Mouse (Mus musculus) liver, embryonic 14.5 days (tissue): ENCODE measurements around the gene Prr29. TPM values are rescaled to one million over a fixed set of nuclear protein-coding genes. Genes with fewer than 3 reads are reported as not detected.

Source experiments
- ATAC-seq: fragments of 200-750 bp; cut with Nextera tagmentation; 2 replicates; pipeline ENCODE4 v1.8.0; 2017; ENCODE audit warnings: moderate number of reproducible peaks, mild to moderate bottlenecking, moderate library complexity; ENCODE audit not compliant: insufficient read depth
- DNase-seq, 3 experiments: peaks; one replicate each; pipeline ENCODE4 v3.0.0-alpha.2; 2012 to 2013; ENCODE audit warnings: low read depth in 3 of 3, low spot score in 3 of 3
- H3K27ac ChIP-seq: fragments of 300-500 bp; sonication (generic); 2 replicates; pipeline ENCODE4 v1.5.1; 2014; ENCODE audit warnings: moderate library complexity, mild to moderate bottlenecking, control low read depth, inconsistent platforms
- H3K27me3 ChIP-seq: fragments of 300-500 bp; sonication (generic); 2 replicates; pipeline ENCODE4 v1.6.1; 2014; ENCODE audit warnings: mild to moderate bottlenecking, low read length, moderate library complexity; ENCODE audit not compliant: control insufficient read depth, insufficient read depth
- H3K36me3 ChIP-seq: fragments of 300-500 bp; sonication (generic); replicated peaks from 2 replicates; pipeline ENCODE4 v1.6.1; 2014; ENCODE audit warnings: low read depth; ENCODE audit not compliant: control insufficient read depth, insufficient read depth
- H3K4me1 ChIP-seq, 2 experiments: fragments of 200-500 bp in 1 of 2; fragments of 300-500 bp in 1 of 2; sonication (generic) in 1 of 2; replicated peaks; 2 replicates each; pipeline ENCODE4 v1.6.1; 2012 to 2014; ENCODE audit warnings: antibody characterized with exemption in 1 of 2, inconsistent platforms in 1 of 2, low read length in 1 of 2; ENCODE audit not compliant: control insufficient read depth in 2 of 2, insufficient read depth in 2 of 2
- H3K4me2 ChIP-seq: fragments of 300-500 bp; sonication (generic); 2 replicates; pipeline ENCODE4 v1.6.1; 2014; ENCODE audit warnings: low read depth, mild to moderate bottlenecking, control low read depth, moderate library complexity
- H3K4me3 ChIP-seq, 2 experiments: fragments of 200-500 bp in 1 of 2; fragments of 300-500 bp in 1 of 2; sonication (generic) in 1 of 2; 2 replicates each; pipeline ENCODE4 v1.5.1; 2012 to 2014; ENCODE audit warnings: low read depth in 2 of 2, low read length in 2 of 2, mild to moderate bottlenecking in 2 of 2, control low read depth in 1 of 2, inconsistent platforms in 1 of 2, moderate library complexity in 1 of 2; ENCODE audit not compliant: insufficient read depth in 1 of 2
- H3K9ac ChIP-seq: fragments of 300-500 bp; sonication (generic); replicated peaks from 2 replicates; pipeline ENCODE4 v1.6.1; 2014; ENCODE audit warnings: mild to moderate bottlenecking, control low read depth, moderate library complexity
- H3K9me3 ChIP-seq: fragments of 300-500 bp; sonication (generic); 2 replicates; pipeline ENCODE4 v1.6.1; 2016; ENCODE audit warnings: low read length, mixed read lengths; ENCODE audit not compliant: control insufficient read depth
- CTCF ChIP-seq: IDR thresholded peaks from 2 replicates; pipeline ENCODE4 v1.5.1; 2016; ENCODE audit warnings: antibody characterized with exemption, low read depth, control low read depth
- EP300 ChIP-seq: IDR thresholded peaks from 2 replicates; pipeline ENCODE4 v1.6.1; 2016; ENCODE audit warnings: antibody characterized with exemption, low read depth
- WGBS: fragments of 180-500 bp; shearing (Covaris S2); extraction: QIAGEN DNeasy Blood & Tissue Kit; methylation state at CpG from one replicate; pipeline ENCODE4 v1.1.7; 2014; ENCODE audit not compliant: insufficient replicate concordance; 5-methylcytosine and 5-hydroxymethylcytosine counted together
- polyA plus RNA-seq, 2 experiments: library from polyadenylated mRNA; depleted of rRNA in 1 of 2; stranded (reverse) in 1 of 2; unstranded in 1 of 2; fragments of >200 nt; fragmentation: Nextera tagmentation in 1 of 2; extraction: Ambion mirVana in 1 of 2; gene quantifications; 2 replicates each; pipeline versions ENCODE4 v1.2.1 to v1.2.3; 2012 to 2014

The Prr29 gene
- polyA plus RNA-seq, 2 experiments, result not detected

DNA sequence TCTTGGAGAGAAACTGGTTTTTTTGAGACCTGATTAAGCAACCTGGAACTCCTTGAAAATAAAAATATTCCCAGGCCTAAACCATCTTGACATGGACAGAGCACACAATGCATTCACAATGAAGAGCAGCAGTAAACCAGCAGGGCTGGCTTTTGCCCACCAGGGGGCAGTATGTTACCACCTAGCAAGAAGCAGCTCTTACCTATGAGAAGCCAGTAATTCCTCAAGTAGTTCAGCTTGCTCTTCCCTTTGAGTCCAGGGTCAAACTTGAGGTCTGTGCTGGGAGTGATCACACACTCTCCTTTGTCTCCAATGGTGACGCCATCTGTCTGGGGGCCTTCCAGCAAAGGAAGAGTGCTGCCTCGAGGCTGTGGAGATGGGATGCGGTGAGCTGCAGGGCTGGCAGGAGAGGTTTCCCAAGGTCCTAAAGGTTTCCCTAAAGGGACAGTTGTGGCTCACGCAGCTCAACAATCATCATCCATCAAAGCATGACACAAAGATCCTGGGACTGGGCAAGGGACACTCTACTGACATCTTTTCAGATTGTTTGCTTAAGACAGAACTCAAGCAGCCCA is 53.4 kb downstream of the Prr29 start:
- WGBS, result 48% methylated on average over 4 of the region's 4 CpGs
- TF ChIP-seq CTCF, result peak; percentile 96
- TF ChIP-seq EP300, result no peak
- Histone ChIP-seq H3K36me3 (peaks cover 6% of the 10 kb centered on the region), H3K9me3 (no peaks in the 10 kb centered on the region), H3K9ac (no peak overlapping the region), H3K27ac (no peak overlapping the region), H3K4me2 (no peak overlapping the region), H3K27me3 (no peaks in the 10 kb centered on the region), H3K4me1 (peaks cover 0 to 5% of the 10 kb centered on the region in 2 experiments; a peak in 2 of 4 replicates), H3K4me3 (no peak overlapping the region)
- ATAC-seq (peak; percentile 64), DNase-seq (peak; percentile 68 to 75 (median 71))

DNA sequence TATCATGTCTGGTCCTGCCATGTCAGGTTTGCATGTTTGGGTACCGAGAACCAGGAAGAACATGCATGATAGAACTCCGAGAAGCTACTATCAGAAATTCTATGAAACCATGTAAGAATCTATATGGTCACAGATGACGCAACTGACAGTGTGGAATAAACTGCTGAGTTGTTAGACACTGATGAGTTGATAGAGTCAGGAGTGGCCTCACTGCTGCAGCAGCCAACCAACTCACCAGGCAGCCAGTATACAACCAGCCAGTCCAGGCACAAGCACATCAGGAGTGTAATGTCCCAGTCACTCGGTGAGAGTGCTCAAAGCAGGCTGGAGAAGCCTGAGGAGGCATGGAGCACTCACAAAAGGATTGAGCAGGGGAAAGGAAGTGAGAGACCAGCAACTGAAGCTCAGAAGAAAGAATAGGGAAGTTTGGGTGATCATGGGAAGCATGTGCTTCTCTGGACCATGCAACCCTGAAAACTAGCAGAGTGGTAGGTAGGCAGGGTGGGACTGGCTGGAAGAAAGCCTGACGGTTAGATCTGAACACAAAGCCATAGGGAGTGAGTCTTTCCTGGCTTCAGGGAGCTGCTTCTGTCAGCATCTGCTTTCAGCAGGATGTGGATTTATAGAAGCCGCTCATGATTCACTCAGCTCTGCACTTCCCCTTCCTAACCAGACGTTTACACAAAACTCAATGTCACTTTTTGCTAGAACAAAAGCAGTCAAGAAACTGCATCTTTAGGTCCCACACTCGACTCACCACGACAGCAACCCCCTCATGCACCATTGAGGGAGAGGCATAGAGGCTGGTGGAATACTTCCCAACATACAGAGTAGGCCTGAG is 54.2 kb downstream of the Prr29 start:
- H3K27me3 ChIP-seq, result no peaks in the 10 kb centered on the region
- no peaks in the 10 kb centered on the region for H3K9me3 ChIP-seq
- H3K27ac ChIP-seq, result no peak overlapping the region
- 42% methylated on average over 9 of the region's 9 CpGs for WGBS
- H3K4me3 ChIP-seq, result no peak overlapping the region
- peaks cover 0 to 5% of the 10 kb centered on the region in 2 experiments; a peak in 2 of 4 replicates for H3K4me1 ChIP-seq
- H3K36me3 ChIP-seq, result no peaks in the 10 kb centered on the region; the same call in 1 of the 2 replicates
- DNase-seq, result no peak
- no peak overlapping the region for H3K4me2 ChIP-seq
- ATAC-seq, result peak; percentile 42; the same call in 1 of the 2 replicates
- TF ChIP-seq EP300 (no peak), CTCF (no peak)
- H3K9ac ChIP-seq, result no peak overlapping the region

DNA sequence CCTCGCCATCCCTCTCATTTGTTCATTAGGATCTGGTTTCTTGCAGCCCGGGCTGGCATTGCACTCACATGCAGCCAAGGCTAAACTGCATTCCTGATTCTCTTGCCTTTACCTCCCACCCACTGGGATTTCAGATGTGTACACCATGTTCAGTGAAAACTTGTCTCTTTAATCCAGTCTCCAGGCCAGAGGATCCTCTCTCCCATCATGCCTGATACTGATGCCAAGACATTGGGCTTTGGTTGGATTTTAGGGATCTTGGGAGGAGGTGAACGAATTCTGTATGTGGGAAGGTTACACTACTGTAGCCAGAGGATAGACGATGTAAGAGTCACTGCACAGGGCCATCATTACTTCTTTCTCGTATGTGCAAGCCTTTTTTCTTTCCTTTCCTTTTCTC is 59.9 kb downstream of the Prr29 start:
- Histone ChIP-seq H3K27ac (no peak overlapping the region), H3K9ac (no peak overlapping the region), H3K4me3 (no peak overlapping the region), H3K9me3 (no peaks in the 10 kb centered on the region), H3K27me3 (no peaks in the 10 kb centered on the region), H3K36me3 (peaks cover 6% of the 10 kb centered on the region; the same call in 1 of the 2 replicates), H3K4me1 (no peaks in the 10 kb centered on the region; a peak in 2 of 4 replicates), H3K4me2 (no peak overlapping the region)
- TF ChIP-seq EP300 (no peak), CTCF (no peak)
- 83% methylated on average over 5 of the region's 5 CpGs for WGBS
- ATAC-seq, result no peak
- no peak for DNase-seq

DNA sequence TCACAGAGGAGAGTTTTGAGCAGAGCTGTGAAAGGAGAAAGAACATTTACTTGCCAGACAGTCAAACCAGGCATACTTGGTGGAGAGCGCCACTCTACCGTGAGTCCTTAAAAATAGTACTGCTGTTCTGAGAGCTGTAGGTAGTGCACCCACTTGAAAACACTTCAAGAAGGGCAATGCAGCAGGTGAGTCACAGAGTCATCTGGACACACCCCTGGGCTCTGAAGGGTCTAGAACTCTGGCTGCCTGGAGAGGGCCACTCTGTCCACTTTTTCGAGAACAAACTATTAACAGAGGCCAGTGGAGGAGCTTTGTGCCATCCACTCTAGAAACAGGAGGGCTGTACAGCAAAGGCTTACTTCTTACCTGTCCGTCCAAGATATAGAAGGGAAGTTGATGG is 61.2 kb downstream of the Prr29 start:
- WGBS, result 78% methylated on average over 4 of the region's 4 CpGs
- H3K36me3 ChIP-seq, result peaks cover 6% of the 10 kb centered on the region; the same call in 1 of the 2 replicates
- H3K4me3 ChIP-seq, result no peak overlapping the region
- no peak for DNase-seq
- H3K9me3 ChIP-seq, result no peaks in the 10 kb centered on the region
- H3K27me3 ChIP-seq, result no peaks in the 10 kb centered on the region
- H3K4me2 ChIP-seq, result no peak overlapping the region
- no peak for TF ChIP-seq CTCF
- no peak for TF ChIP-seq EP300
- no peak for ATAC-seq
- no peak overlapping the region for H3K27ac ChIP-seq
- H3K4me1 ChIP-seq, result peaks cover 0 to 3% of the 10 kb centered on the region in 2 experiments; a peak in 2 of 4 replicates
- no peak overlapping the region for H3K9ac ChIP-seq

Other genes starting within 250 kb of the Prr29 start
- not detected in 2 replicates for gene Gm10840, start 204.6 kb upstream of the Prr29 start, polyA plus RNA-seq (2012; rRNA removed)
- gene Gm10840, start 204.6 kb upstream of the Prr29 start, polyA plus RNA-seq (2014; fragmentation: Nextera tagmentation; extraction: Ambion mirVana), result not detected in 2 replicates
- gene Limd2, start 204.6 kb upstream of the Prr29 start, polyA plus RNA-seq (2012; rRNA removed), result 17.3 and 26.7 TPM in 2 replicates
- gene Limd2, start 204.6 kb upstream of the Prr29 start, polyA plus RNA-seq (2014; fragmentation: Nextera tagmentation; extraction: Ambion mirVana), result 57.8 and 59.4 TPM in 2 replicates
- gene Strada, start 163.3 kb upstream of the Prr29 start, polyA plus RNA-seq (2012; rRNA removed), result 9.1 and 9.4 TPM in 2 replicates
- gene Strada, start 163.3 kb upstream of the Prr29 start, polyA plus RNA-seq (2014; fragmentation: Nextera tagmentation; extraction: Ambion mirVana), result 6.9 and 8.8 TPM in 2 replicates
- 11.6 and 19.0 TPM in 2 replicates for gene Ccdc47, start 149.1 kb upstream of the Prr29 start, polyA plus RNA-seq (2012; rRNA removed)
- gene Ccdc47, start 149.1 kb upstream of the Prr29 start, polyA plus RNA-seq (2014; fragmentation: Nextera tagmentation; extraction: Ambion mirVana), result 27.5 and 29.2 TPM in 2 replicates
- gene Ddx42, start 148.5 kb upstream of the Prr29 start, polyA plus RNA-seq (2012; rRNA removed), result 7.8 and 13.5 TPM in 2 replicates
- 20.7 and 22.8 TPM in 2 replicates for gene Ddx42, start 148.5 kb upstream of the Prr29 start, polyA plus RNA-seq (2014; fragmentation: Nextera tagmentation; extraction: Ambion mirVana)
- gene Ftsj3, start 109.4 kb upstream of the Prr29 start, polyA plus RNA-seq (2012; rRNA removed), result 15.5 and 25.7 TPM in 2 replicates
- 36.8 and 40.1 TPM in 2 replicates for gene Ftsj3, start 109.4 kb upstream of the Prr29 start, polyA plus RNA-seq (2014; fragmentation: Nextera tagmentation; extraction: Ambion mirVana)
- gene Psmc5, start 109.3 kb upstream of the Prr29 start, polyA plus RNA-seq (2012; rRNA removed), result 59.6 and 107 TPM in 2 replicates
- 123 and 132 TPM in 2 replicates for gene Psmc5, start 109.3 kb upstream of the Prr29 start, polyA plus RNA-seq (2014; fragmentation: Nextera tagmentation; extraction: Ambion mirVana)
- gene Smarcd2, start 92.5 kb upstream of the Prr29 start, polyA plus RNA-seq (2012; rRNA removed), result 38.8 and 39.1 TPM in 2 replicates
- gene Smarcd2, start 92.5 kb upstream of the Prr29 start, polyA plus RNA-seq (2014; fragmentation: Nextera tagmentation; extraction: Ambion mirVana), result 23.9 and 29.0 TPM in 2 replicates
- 0.17 and 0.20 TPM in 2 replicates for gene Tcam1, start 88.8 kb upstream of the Prr29 start, polyA plus RNA-seq (2012; rRNA removed)
- 0.09 and 0.18 TPM in 2 replicates for gene Tcam1, start 88.8 kb upstream of the Prr29 start, polyA plus RNA-seq (2014; fragmentation: Nextera tagmentation; extraction: Ambion mirVana)
- gene Gh, start 63.6 kb upstream of the Prr29 start, polyA plus RNA-seq (2012; rRNA removed), result not detected in 2 replicates
- gene Gh, start 63.6 kb upstream of the Prr29 start, polyA plus RNA-seq (2014; fragmentation: Nextera tagmentation; extraction: Ambion mirVana), result not detected in 2 replicates
- 3.1 and 3.7 TPM in 2 replicates for gene Cd79b, start 50.7 kb upstream of the Prr29 start, polyA plus RNA-seq (2012; rRNA removed)
- 4.5 and 4.9 TPM in 2 replicates for gene Cd79b, start 50.7 kb upstream of the Prr29 start, polyA plus RNA-seq (2014; fragmentation: Nextera tagmentation; extraction: Ambion mirVana)
- 0.01 and 0.02 TPM in 2 replicates for gene Scn4a, start 12.2 kb upstream of the Prr29 start, polyA plus RNA-seq (2012; rRNA removed)
- gene Scn4a, start 12.2 kb upstream of the Prr29 start, polyA plus RNA-seq (2014; fragmentation: Nextera tagmentation; extraction: Ambion mirVana), result not detected in 2 replicates
- 9.4 and 13.0 TPM in 2 replicates for gene Icam2, start 22.6 kb downstream of the Prr29 start, polyA plus RNA-seq (2012; rRNA removed)
- 12.1 and 16.3 TPM in 2 replicates for gene Icam2, start 22.6 kb downstream of the Prr29 start, polyA plus RNA-seq (2014; fragmentation: Nextera tagmentation; extraction: Ambion mirVana)
- gene Ern1, start 122.4 kb downstream of the Prr29 start, polyA plus RNA-seq (2012; rRNA removed), result 4.3 and 4.6 TPM in 2 replicates
- 2.9 and 3.3 TPM in 2 replicates for gene Ern1, start 122.4 kb downstream of the Prr29 start, polyA plus RNA-seq (2014; fragmentation: Nextera tagmentation; extraction: Ambion mirVana)
- 5.2 and 5.9 TPM in 2 replicates for gene Tex2, start 248.0 kb downstream of the Prr29 start, polyA plus RNA-seq (2012; rRNA removed)
- 7.9 and 9.3 TPM in 2 replicates for gene Tex2, start 248.0 kb downstream of the Prr29 start, polyA plus RNA-seq (2014; fragmentation: Nextera tagmentation; extraction: Ambion mirVana)